Mouse (Mus musculus) thymus, postnatal 0 days (tissue): ENCODE results near the gene Cyp2d10. TPM values are rescaled to one million over a fixed set of nuclear protein-coding genes. Genes with fewer than 3 reads are reported as not detected.
A peak's percentile ranks its signal among the peaks of the same experiment; 100 is the strongest.
"Not testable (repeated sequence)": the region's sequence is repeated elsewhere in the genome, so short reads cannot be mapped to it uniquely, and the experiment has no call there.

Source experiments
- DNase-seq: peaks from one replicate; pipeline ENCODE4 v3.0.0-alpha.2; 2015; ENCODE audit warnings: low spot score
- polyA plus RNA-seq: library from polyadenylated mRNA; unstranded; fragments of >200 nt; fragmentation: Nextera tagmentation; extraction: Ambion mirVana; gene quantifications from 2 replicates; pipeline ENCODE4 v1.2.1, GENCODE M21; 2015

The Cyp2d10 gene
- polyA plus RNA-seq, 1 experiment from 2014 or later = not detected

DNA sequence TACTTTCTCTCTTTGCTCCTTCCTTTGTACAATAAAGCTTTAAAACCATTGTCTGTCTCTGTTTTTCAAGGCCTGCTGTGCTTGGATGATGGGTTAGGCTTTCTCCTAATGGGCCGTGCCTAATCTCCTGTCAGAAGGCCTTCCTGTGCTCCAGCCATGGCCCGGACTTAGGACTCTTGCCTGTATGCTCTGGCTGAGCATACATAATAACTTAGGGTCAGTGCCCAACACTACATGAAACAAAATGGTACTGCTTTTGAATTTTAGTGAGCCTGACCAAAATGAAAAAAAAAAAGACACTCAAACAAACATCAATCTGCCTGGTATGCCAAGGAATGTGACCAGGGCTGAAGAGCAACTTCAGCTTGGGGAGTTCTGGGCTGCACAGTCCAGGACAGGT lies 5.5 kb downstream of the Cyp2d10 start:
- DNase-seq = no peak

DNA sequence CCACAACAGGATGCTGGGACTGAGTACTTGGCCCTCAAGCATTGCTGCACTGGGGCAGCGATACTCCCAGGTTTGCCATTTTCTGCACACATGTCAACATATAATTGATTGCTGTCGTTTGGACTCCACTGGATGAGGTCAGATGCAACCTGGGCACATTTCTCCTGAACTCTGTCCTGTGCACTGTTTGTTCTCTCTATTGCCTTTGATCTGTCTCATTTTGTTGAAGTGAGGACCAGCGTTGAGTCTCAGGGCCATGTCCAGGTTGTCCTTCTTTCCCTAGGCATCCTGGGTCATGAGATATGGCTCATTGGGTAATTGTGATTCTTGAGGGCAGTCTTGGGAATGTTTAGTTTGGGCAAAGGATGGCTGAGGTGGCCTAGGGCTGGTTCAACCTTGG lies 11.0 kb downstream of the Cyp2d10 start:
- DNase-seq = not testable (repeated sequence)

DNA sequence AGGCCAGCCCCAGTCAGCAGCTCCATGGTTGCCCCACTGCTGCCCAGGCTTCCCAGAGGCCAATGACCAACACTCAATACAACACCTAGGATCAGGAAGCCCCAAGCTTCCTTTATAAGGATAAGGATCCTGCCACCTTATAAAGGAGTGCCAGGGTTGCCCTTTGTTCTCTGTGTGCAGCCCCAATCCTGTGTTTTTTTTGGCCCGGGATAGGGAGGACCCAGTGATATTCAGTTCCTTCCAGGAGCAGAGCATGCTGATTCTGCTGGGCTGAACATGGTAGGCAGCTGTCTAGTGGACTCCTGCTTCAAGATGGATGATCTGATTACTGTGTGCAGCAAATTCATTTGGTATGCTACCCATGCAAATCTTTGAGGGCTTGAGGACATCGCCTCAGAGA lies 13.1 kb downstream of the Cyp2d10 start, which contains the start of gene Cyp2d11:
Cyp2d11 (minus strand) TSS at position 101 of the 400 bp plus-strand sequence.
- DNase-seq = not testable (repeated sequence)

DNA sequence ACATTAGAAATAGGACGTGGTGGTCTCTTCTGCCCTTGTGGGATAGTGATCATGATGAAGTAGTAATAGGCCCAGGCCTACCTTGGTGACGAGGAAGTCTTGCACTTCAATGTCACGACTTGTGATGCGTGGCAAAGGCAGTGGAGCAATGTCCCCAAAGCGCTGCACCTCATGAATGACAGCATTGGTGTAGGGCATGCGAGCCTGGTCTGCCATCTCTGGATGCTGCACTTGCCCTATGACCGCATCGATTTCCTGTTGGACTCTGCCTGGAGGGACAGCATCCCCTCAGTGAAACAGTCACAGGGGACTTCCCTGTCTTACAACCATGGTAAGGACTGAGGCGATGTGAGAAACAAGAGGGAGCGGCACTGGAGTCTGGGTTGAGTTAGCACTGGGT lies 17.1 kb downstream of the Cyp2d10 start:
- not testable (repeated sequence) for DNase-seq

DNA sequence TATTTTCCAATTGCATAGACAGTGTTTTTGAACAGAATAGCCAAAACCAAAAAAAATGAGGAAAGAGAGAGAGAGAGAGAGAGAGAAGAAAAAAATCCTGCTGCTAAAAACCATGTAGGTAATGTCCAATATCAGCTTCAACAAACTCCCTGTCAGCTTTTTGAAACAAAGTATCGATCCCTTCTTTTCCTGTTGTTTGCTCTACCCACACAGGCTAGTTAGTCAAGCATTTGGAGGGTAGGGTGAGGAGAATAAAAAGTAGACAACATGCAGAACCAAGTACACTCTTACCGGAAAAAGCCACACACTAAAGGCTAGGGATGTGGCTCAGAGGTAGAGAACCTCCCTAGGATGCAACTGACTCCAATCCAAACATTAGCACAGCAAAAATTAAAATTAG lies 21.3 kb downstream of the Cyp2d10 start:
- DNase-seq = no peak

DNA sequence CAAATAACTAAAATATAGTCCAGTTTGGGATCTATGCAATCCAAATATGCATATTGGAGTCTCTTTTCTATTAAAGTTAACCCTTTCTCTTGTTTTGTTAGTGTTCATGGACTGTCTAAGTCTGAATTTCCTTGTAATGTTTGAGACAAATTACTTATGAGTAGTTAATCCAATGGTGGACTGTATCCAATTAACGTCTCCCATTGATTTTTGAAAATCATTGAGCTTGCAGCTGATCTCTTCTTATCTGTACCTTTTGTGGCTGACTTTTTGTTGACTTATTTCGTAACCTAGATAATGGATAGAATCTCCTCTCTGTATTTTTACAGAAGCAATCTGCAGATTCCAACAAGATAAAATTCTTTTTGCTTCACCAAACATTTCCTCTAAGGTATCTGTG lies 24.6 kb downstream of the Cyp2d10 start:
- DNase-seq = no peak

DNA sequence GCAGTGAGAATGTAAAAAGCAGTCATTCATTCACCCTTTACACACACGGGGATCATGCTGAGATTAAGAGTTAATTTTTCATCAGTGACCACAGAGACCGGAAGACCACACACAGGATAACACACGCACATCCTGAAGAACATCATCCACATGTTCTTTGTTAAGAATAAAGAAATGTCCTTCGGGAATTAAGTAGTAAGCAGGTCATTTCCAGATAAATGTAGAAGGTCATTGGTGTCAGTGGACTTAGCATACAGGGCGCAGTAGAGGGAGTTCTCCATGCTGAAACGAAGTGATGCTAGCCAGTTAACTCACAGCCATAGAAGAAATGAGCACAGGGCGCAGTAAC lies 26.3 kb downstream of the Cyp2d10 start:
- no peak for DNase-seq

DNA sequence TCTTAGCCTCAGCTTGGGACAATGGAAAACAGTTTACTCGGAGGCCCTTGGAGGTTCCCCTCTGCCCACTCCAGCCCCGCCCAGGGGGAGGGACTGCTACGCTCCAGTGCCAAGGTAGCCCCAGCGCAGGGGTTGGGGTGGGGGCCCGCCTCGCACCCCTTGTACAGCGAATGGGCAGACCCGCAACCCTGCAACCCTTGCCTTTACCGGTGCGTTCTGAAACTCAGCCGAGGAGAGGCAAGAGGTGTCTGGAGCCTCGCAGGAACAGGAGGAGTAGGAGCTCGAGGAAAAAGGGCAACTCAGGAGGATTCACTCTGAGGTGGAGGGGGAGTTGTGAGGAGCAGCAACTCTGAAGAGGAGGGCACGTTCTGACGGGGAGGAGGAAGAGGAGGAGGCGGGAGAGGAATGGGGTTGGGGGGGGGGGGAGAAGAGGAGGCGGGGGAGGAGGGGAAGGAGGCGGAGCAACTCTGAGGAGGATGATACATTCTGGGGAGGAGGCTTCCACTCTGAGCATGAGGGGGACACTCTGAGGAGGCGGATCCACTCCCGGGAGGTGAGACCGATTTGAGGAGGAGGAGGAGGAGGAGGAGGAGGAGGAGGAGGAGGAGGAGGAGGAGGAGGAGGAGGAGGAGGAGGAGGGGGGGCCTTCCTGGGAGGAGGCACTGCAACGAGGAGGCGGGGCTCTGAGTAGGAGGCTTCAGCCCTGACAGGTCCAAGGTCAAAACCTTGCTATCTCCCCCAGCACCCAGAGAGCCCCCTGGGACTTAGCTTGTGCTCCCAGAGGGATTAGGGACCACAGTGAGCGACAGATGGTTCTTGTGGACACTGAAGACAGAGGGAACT lies 26.9 kb downstream of the Cyp2d10 start, which contains the start of gene Cyp2d22:
Cyp2d22 (minus strand) TSS at position 390 of the 843 bp plus-strand sequence.
- DNase-seq = peak; percentile 44

DNA sequence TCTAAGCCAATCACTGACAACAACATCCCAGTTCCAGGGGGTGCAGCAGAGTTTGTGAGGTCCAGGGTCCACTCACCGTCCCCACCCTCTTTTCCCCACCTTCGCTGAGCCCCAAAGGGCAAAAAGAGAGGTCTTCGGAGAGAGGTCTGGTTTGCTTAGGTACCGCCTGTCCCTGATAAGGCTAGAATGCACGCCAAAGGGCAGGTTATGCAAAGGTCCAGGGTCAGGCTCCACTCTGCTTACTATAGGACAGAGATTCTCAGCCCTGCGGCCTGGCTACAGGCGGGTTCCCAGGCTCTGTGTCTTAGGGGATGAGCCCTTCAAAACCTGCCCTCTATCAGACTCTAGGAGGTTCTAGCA lies 27.5 kb downstream of the Cyp2d10 start:
- no peak for DNase-seq

DNA sequence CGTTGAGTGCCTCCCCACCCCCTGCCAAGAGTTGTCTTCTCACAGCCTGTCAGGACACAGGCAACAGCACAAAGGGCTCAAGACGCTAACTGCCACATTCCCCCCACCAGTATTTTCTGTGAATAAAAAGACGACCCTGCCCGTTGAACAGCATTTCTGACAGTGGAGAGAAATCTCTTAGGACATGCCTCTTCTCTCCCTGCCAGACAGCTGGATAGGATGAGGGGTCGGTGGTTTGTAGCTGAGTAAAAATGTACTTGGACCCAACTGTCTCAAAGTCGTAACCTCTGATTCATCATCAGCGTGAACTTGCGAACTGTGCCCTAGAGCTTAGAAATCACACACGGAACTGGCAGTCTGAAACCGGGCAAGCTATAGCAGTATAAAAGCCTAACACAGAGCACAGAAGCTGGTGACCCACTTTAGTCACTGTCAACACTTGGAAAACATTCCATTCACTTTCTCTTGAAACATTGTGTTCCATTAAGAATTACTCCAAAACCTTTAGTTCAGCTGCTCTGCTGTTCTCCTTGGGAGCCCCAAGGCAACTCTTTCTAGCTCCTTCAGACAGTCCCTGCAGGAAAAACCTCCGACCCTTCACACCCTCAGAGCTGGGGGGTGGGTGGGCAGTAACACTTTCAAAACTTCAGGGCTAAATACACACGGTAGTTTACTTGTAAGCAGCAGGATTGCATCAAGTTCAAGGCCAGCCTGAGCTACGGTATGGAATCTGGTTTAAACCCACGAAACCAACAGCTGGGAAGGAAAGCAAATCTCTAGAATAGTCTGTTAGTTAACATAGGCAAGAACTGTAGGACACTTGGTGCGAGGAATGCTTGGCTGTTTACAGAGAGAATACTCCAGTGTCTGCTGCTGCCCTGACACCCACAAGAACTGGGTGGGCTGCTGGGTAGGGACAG lies 28.5 kb downstream of the Cyp2d10 start:
- DNase-seq = no peak

DNA sequence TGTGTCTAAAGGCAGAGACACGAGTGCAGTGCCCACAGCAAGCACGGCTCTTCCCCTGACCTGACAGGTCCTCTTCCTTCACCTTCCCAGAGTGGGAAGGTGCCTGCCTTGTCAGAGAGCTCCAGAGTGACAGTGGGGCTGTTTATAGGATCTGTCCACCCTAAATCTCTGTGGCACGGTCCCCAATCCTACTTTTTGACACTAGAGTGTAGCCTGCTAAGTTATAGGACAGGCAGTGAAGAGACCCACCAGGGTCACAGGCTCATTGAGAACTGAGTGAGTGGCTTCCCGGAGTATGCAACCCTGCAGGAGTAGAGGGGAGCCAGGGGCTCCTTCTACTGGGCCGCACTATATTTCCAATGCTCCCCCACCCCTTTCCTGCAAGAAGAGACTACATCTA lies 29.3 kb downstream of the Cyp2d10 start:
- DNase-seq = no peak

DNA sequence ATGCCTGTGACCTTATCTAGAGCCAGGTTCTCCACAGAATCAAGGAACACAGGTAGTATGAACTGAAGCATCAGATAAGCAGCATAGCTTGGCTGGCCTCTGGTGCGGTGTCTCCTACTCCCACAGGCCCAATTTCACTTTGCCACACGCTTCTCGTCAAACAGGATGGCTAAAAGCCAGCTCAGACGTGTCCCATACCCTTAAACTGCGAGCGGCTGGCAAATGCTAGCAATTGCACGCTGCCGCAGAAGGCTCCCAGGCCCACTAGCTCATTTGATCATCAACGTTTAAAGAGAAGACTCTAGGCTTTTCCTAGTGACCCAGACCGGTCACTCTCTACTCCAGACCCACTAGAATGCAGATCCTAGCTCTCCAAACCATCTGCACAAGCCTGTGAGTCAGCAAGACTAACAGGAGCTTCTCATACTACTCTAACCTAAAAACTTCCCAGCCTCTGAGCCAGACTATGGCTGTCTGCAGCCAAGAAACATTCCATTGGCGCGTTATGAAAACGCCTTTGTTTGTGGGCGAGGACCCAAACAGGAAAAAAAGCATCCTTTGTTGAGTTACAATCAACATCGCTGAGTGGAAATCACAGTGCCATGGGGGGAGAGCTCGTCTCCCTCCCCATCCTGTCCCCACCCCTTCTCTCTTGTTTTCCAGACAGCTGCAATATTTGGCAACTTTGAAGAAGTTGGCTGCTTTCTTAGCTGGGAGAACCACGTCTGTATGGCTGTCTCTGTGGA lies 30.4 kb downstream of the Cyp2d10 start:
- no peak for DNase-seq

DNA sequence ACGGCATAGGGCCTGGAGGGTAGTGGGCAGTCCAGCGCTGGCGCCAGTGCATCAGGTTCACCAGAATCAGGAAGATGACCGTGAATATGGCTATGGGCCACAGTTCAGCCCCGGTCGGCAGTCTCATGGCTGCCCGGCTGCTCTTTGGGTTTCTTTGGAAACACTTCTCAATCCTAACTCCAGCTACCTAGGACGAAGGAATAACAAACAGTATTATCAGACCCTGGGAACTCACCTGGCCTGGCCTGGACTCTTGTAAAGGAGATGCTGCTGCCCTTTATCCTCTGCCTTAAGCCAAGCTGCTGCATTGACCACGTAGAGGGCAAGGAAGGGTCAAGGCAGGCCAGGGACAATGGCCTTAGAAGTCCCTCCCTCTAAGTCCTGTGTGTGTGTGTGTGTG lies 31.1 kb downstream of the Cyp2d10 start:
- DNase-seq = no peak

DNA sequence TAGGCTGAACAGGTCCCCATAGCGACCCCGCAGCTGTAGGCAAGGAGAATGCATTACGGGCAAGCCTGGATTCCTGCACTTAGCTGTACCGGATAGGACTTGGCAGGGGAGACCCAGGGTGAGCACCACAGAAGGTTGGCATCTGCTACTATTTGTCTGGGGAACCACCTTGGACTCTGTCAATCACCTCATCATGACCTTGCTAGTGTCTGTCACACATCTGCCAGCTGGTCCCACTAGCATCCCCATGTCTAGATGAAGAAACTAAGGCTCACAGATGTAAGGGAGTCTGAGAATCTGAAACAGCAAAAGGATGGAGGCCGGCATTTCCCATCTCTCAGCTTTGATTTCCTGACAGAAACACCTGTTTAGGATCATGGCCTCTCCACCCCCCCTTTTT lies 32.6 kb downstream of the Cyp2d10 start:
- no peak for DNase-seq

DNA sequence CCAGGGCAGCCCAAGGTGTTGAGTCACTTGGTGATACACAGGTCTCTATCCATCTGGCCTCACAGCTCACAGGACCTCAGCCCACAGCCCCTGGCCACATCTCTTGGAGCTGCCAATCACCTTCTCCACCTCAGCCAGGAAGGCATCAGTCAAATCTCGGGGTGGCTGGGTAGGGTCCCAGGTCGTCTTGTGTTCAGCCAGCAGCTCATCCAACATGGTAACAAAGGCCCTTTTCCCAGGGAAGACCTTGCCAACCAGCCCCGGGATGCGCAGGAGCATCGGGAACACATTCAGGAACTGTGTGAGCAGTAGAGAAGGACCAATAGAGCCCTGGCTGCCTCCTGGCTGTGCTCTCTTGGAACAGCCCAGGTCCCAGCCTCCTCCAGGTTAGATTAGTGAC lies 34.0 kb downstream of the Cyp2d10 start:
- no peak for DNase-seq

DNA sequence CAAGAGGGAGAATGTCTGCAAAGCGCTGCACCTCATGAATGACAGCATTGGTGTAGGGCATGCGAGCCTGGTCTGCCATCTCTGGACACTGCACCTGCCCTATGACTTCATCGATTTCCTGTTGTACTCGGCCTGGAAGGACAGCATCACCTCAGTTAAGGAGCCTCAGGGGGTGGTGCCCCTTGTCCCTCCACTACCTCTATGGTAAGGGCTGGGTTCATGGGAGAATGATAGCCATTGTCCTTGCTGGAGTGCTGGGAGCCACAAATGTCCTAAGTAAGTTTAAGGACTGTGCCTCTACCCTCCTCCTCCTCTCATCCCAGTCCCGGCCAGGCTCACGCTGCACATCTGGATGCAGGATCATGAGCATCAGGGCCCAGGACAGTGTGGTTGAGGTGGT lies 34.5 kb downstream of the Cyp2d10 start:
- no peak for DNase-seq

DNA sequence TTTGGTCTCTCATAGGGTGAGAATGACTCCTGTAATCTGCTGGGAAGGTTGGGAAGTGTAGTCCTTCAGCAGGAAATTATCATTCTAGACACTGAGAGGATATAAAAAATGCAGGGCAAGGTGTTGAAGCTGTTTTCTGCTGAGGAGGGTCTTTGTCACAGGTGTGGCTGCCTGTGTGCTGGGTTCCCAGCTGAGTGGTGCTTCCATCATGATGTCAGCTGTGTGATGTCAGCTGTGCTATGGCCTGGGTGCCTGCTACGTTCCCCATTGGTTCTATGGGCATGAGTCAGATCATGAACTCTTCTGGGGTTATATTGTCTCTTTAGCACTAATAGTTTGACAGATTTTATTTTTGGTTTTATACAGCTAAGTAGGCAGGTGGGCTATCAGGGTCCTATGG lies 38.1 kb downstream of the Cyp2d10 start:
- DNase-seq = no peak

DNA sequence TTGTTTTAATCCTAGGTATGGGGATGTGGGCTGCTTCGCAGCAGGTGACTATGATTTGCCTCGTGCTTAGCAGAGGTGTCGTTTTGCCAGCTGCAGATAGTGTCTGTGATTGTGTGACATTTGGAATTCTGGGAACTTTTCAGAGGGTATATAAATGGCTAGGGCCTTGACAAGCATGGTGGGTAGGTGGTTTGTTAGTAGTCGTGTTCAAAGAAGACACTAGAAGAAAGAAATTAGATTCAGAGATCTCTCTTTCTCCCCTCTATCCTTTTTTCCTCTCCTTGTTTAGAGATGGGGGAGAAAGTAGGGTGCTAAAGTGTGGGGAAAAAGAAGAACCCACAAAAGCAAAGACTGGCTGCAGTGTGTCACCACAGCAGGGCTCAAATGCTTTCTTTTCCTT lies 38.8 kb downstream of the Cyp2d10 start:
- DNase-seq = no peak

DNA sequence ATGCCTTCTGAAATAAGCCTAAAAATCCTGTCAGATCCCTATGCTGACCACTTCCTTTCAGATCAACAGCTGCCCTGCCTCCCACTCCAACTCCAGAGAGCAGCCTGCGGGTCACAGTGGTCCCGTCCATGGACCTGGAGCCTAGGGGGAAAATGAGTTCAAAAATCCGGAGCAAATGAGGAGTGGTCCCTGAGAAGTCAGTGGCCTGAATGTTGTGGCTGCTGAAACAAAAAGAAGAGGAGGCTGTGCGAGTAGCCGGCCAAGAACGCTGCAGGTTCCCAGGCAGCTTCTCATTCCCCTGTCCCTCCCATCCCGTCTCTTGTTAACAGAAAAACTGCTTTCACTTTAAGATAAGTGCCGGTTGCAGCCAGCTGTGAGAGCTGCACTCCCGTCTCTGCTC lies 42.4 kb downstream of the Cyp2d10 start:
- DNase-seq = not testable (repeated sequence)

DNA sequence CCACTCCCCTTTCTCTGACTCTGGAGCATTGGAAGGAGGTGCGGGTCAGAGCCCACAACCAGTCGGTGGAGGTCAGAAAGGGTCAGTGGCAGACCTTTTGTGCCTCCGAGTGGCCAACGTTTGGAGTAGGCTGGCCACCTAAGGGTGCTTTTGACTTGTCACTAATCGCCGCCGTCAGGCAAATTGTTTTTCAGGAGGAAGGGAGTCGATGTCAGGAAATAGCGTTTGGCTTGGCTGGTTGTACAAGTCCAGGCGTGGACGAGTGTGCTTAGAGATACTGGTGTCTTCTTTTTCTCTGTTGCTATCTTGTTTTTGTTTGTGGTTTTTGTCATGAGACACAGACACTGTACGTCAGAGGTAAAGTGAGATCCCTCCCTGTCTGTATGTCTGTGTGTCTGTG lies 43.2 kb downstream of the Cyp2d10 start:
- DNase-seq = not testable (repeated sequence)

DNA sequence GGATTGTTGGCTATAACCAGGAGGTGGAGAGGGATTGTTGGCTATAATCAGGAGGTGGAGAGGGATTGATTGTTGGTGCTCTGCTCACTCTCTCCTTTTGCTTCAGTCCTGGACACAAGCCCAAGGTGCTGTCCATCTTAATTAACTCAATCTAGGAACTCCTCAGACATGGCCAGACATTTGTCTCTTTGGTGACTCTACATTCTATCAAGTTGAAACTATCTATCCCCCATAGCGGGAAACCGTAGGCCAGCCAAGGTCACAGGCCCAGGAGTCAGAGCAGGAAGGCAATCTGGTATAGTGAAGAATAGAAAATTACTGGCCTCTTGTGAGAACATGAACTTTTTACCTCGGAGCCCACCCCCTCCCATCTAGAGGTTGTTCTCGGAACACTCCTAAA lies 44.8 kb downstream of the Cyp2d10 start:
- DNase-seq = no peak
